Mouse (Mus musculus): ENCODE measurements around the gene Cirbp. TPM values are rescaled to one million over a fixed set of nuclear protein-coding genes. Genes with fewer than 3 reads are reported as not detected.
A peak's percentile ranks its signal among the peaks of the same experiment; 100 is the strongest.

Cirbp gene
- polyA plus RNA-seq, 1 experiment from 2014 or later: 83.4 TPM

GRCm38 (mm10) chr10:80142530-80142925 lies 23.3 kb upstream of the Cirbp start:
- Histone ChIP-seq H3K4me3 (ENCODE audit: low read length) (peak overlapping the region; percentile 83), H3K27me3 (ENCODE audit: control insufficient read depth, insufficient read depth, low read depth, low read length) (peaks cover 13% of the 10 kb centered on the region; the same call in 1 of the 2 replicates), H3K36me3 (ENCODE audit: control insufficient read depth, insufficient read depth, low read length) (peaks cover 18% of the 10 kb centered on the region), H3K4me2 (ENCODE audit: low read depth, low read length) (peak overlapping the region; percentile 96), H3K9me3 (ENCODE audit: control insufficient read depth, low read length) (no peaks in the 10 kb centered on the region), H3K27ac (ENCODE audit: low read length) (peak overlapping the region; percentile 86), H3K4me1 (replicated peaks; ENCODE audit: control insufficient read depth, insufficient read depth, low read length) (peaks cover 45% of the 10 kb centered on the region), H3K9ac (ENCODE audit: low read length) (peak overlapping the region; percentile 93)
- no peak for ATAC-seq (ENCODE audit: low read depth)
- under 1% methylated on average over 15 of the region's 15 CpGs for WGBS

- WGBS: 91% methylated on average over 7 of the region's 7 CpGs
- no peaks in the 10 kb centered on the region for H3K9me3 ChIP-seq (ENCODE audit: control insufficient read depth, low read length)
- H3K27ac ChIP-seq (ENCODE audit: low read length): no peak overlapping the region
- H3K9ac ChIP-seq (ENCODE audit: low read length): no peak overlapping the region
- peaks cover 37% of the 10 kb centered on the region for H3K4me1 ChIP-seq (replicated peaks; ENCODE audit: control insufficient read depth, insufficient read depth, low read length)
- H3K36me3 ChIP-seq (ENCODE audit: control insufficient read depth, insufficient read depth, low read length): peaks cover 18% of the 10 kb centered on the region
- ATAC-seq (ENCODE audit: low read depth): no peak
- H3K4me3 ChIP-seq (ENCODE audit: low read length): no peak overlapping the region
- H3K4me2 ChIP-seq (ENCODE audit: low read depth, low read length): no peak overlapping the region
- peaks cover 3% of the 10 kb centered on the region; the same call in 1 of the 2 replicates for H3K27me3 ChIP-seq (ENCODE audit: control insufficient read depth, insufficient read depth, low read depth, low read length)
Observed at GRCm38 (mm10) chr10:80143664-80144063, 22.1 kb upstream of the Cirbp start.

GRCm38 (mm10) chr10:80144159-80144558 lies 21.6 kb upstream of the Cirbp start:
- ATAC-seq (ENCODE audit: low read depth): no peak
- H3K4me3 ChIP-seq (ENCODE audit: low read length): no peak overlapping the region
- WGBS: 85% methylated on average over 12 of the region's 12 CpGs

GRCm38 (mm10) chr10:80144864-80145838 lies 20.6 kb upstream of the Cirbp start:
- 71% methylated on average over 20 of the region's 20 CpGs for WGBS
- no peak overlapping the region for H3K9ac ChIP-seq (ENCODE audit: low read length)
- no peaks in the 10 kb centered on the region for H3K9me3 ChIP-seq (ENCODE audit: control insufficient read depth, low read length)
- H3K4me1 ChIP-seq (replicated peaks; ENCODE audit: control insufficient read depth, insufficient read depth, low read length): peaks cover 33% of the 10 kb centered on the region
- peaks cover 18% of the 10 kb centered on the region for H3K36me3 ChIP-seq (ENCODE audit: control insufficient read depth, insufficient read depth, low read length)
- peak overlapping the region; percentile 77 for H3K27ac ChIP-seq (ENCODE audit: low read length)
- no peaks in the 10 kb centered on the region for H3K27me3 ChIP-seq (ENCODE audit: control insufficient read depth, insufficient read depth, low read depth, low read length)
- ATAC-seq (ENCODE audit: low read depth): no peak
- no peak overlapping the region for H3K4me2 ChIP-seq (ENCODE audit: low read depth, low read length)
- no peak overlapping the region for H3K4me3 ChIP-seq (ENCODE audit: low read length)

More at GRCm38 (mm10) chr10:80144159-80144558, 21.6 kb upstream of the Cirbp start:
- Histone ChIP-seq H3K27ac (ENCODE audit: low read length) (no peak overlapping the region), H3K27me3 (ENCODE audit: control insufficient read depth, insufficient read depth, low read depth, low read length) (peaks cover 2% of the 10 kb centered on the region; the same call in 1 of the 2 replicates), H3K36me3 (ENCODE audit: control insufficient read depth, insufficient read depth, low read length) (peaks cover 18% of the 10 kb centered on the region), H3K9me3 (ENCODE audit: control insufficient read depth, low read length) (no peaks in the 10 kb centered on the region), H3K9ac (ENCODE audit: low read length) (no peak overlapping the region), H3K4me2 (ENCODE audit: low read depth, low read length) (no peak overlapping the region), H3K4me1 (replicated peaks; ENCODE audit: control insufficient read depth, insufficient read depth, low read length) (peaks cover 36% of the 10 kb centered on the region)

- Histone ChIP-seq H3K4me3 (ENCODE audit: low read length) (no peak overlapping the region), H3K27ac (ENCODE audit: low read length) (peak overlapping the region; percentile 100), H3K36me3 (ENCODE audit: control insufficient read depth, insufficient read depth, low read length) (peaks cover 18% of the 10 kb centered on the region), H3K9me3 (ENCODE audit: control insufficient read depth, low read length) (no peaks in the 10 kb centered on the region), H3K4me1 (replicated peaks; ENCODE audit: control insufficient read depth, insufficient read depth, low read length) (peaks cover 32% of the 10 kb centered on the region), H3K27me3 (ENCODE audit: control insufficient read depth, insufficient read depth, low read depth, low read length) (no peaks in the 10 kb centered on the region), H3K4me2 (ENCODE audit: low read depth, low read length) (no peak overlapping the region), H3K9ac (ENCODE audit: low read length) (0 out of 2 replicates have a peak overlapping the region, but pooled peaks have one; percentile 8)
- ATAC-seq (ENCODE audit: low read depth): no peak
- 75% methylated on average over 6 of the region's 6 CpGs for WGBS
Observed at GRCm38 (mm10) chr10:80145896-80146295, 19.9 kb upstream of the Cirbp start.

- Histone ChIP-seq H3K9me3 (ENCODE audit: control insufficient read depth, low read length) (no peaks in the 10 kb centered on the region), H3K27me3 (ENCODE audit: control insufficient read depth, insufficient read depth, low read depth, low read length) (no peaks in the 10 kb centered on the region), H3K4me1 (replicated peaks; ENCODE audit: control insufficient read depth, insufficient read depth, low read length) (peaks cover 30% of the 10 kb centered on the region), H3K4me2 (ENCODE audit: low read depth, low read length) (no peak overlapping the region), H3K9ac (ENCODE audit: low read length) (peak overlapping the region; percentile 42; the same call in 1 of the 2 replicates), H3K4me3 (ENCODE audit: low read length) (no peak overlapping the region), H3K27ac (ENCODE audit: low read length) (peak overlapping the region; percentile 100), H3K36me3 (ENCODE audit: control insufficient read depth, insufficient read depth, low read length) (peaks cover 19% of the 10 kb centered on the region)
- WGBS: 62% methylated on average over 4 of the region's 4 CpGs
- no peak for ATAC-seq (ENCODE audit: low read depth)
Observed at GRCm38 (mm10) chr10:80146568-80147011, 19.2 kb upstream of the Cirbp start.

GRCm38 (mm10) chr10:80147146-80147718 lies 18.6 kb upstream of the Cirbp start:
- Histone ChIP-seq H3K36me3 (ENCODE audit: control insufficient read depth, insufficient read depth, low read length) (peaks cover 22% of the 10 kb centered on the region), H3K4me3 (ENCODE audit: low read length) (peak overlapping the region; percentile 88), H3K9me3 (ENCODE audit: control insufficient read depth, low read length) (no peaks in the 10 kb centered on the region), H3K4me2 (ENCODE audit: low read depth, low read length) (peak overlapping the region; percentile 61), H3K9ac (ENCODE audit: low read length) (peak overlapping the region; percentile 92), H3K4me1 (replicated peaks; ENCODE audit: control insufficient read depth, insufficient read depth, low read length) (peaks cover 36% of the 10 kb centered on the region), H3K27ac (ENCODE audit: low read length) (peak overlapping the region; percentile 100), H3K27me3 (ENCODE audit: control insufficient read depth, insufficient read depth, low read depth, low read length) (no peaks in the 10 kb centered on the region)
- ATAC-seq (ENCODE audit: low read depth): no peak
- 65% methylated on average over 5 of the region's 5 CpGs for WGBS

GRCm38 (mm10) chr10:80147719-80148601 lies 17.8 kb upstream of the Cirbp start, which contains the start of gene Midn:
Midn (plus strand) TSS chr10:80148272.
- no peaks in the 10 kb centered on the region for H3K9me3 ChIP-seq (ENCODE audit: control insufficient read depth, low read length)
- peak within 1 kb of the TSS; percentile 92 for H3K9ac ChIP-seq (ENCODE audit: low read length)
- H3K27me3 ChIP-seq (ENCODE audit: control insufficient read depth, insufficient read depth, low read depth, low read length): no peaks in the 10 kb centered on the region
- H3K36me3 ChIP-seq (ENCODE audit: control insufficient read depth, insufficient read depth, low read length): peaks cover 24% of the 10 kb centered on the region
- under 1% methylated on average over 28 of the region's 42 CpGs for WGBS
- peak within 1 kb of the TSS; percentile 100 for H3K27ac ChIP-seq (ENCODE audit: low read length)
- peak within 1 kb of the TSS; percentile 61 for H3K4me2 ChIP-seq (ENCODE audit: low read depth, low read length)
- ATAC-seq (ENCODE audit: low read depth): peak; percentile 52
- peaks cover 39% of the 10 kb centered on the region for H3K4me1 ChIP-seq (replicated peaks; ENCODE audit: control insufficient read depth, insufficient read depth, low read length)
- peak within 1 kb of the TSS; percentile 88 for H3K4me3 ChIP-seq (ENCODE audit: low read length)

All from lung, embryonic 16.5 days (tissue).